Mouse (Mus musculus): ENCODE data around the gene Impdh1. TPM values are rescaled to one million over a fixed set of nuclear protein-coding genes. Genes with fewer than 3 reads are reported as not detected.

Gene Impdh1
- polyA plus RNA-seq (2012; rRNA removed) (5.2 and 5.3 TPM in 2 replicates), polyA plus RNA-seq (2014; fragmentation: Nextera tagmentation; extraction: Ambion mirVana) (5.5 and 5.8 TPM in 2 replicates)

- ATAC-seq (ENCODE audit: insufficient read depth) (peak; percentile 81), DNase-seq (ENCODE audit: low read depth in 3 of 3, low spot score in 3 of 3) (peak in 2 of 3 experiments; percentile 40 to 42)
- peaks cover 0 to 6% of the 10 kb centered on the region in 2 experiments; a peak in 2 of 4 replicates for H3K4me1 ChIP-seq (replicated peaks; ENCODE audit: control insufficient read depth in 2 of 2, insufficient read depth in 2 of 2, low read length in 1 of 2)
- no peaks in the 10 kb centered on the region for H3K9me3 ChIP-seq (ENCODE audit: control insufficient read depth, low read length)
- H3K27me3 ChIP-seq (ENCODE audit: control insufficient read depth, insufficient read depth, low read length) = peaks cover 14% of the 10 kb centered on the region
- under 1% methylated on average over 52 of the region's 56 CpGs for WGBS (ENCODE audit: insufficient replicate concordance)
- H3K36me3 ChIP-seq (replicated peaks; ENCODE audit: control insufficient read depth, insufficient read depth, low read depth) = no peaks in the 10 kb centered on the region
- TF ChIP-seq EP300 (IDR thresholded peaks at IDR 0.05; ENCODE audit: low read depth) (no peak), CTCF (IDR thresholded peaks at IDR 0.05; ENCODE audit: low read depth) (no peak)
- peak within 1 kb of the TSS; percentile 55 to 57 for H3K4me3 ChIP-seq (ENCODE audit: insufficient read depth in 1 of 2, low read depth in 2 of 2, low read length in 2 of 2)
- no peak within 1 kb of the TSS for H3K27ac ChIP-seq
- H3K4me2 ChIP-seq (ENCODE audit: low read depth) = peak within 1 kb of the TSS; percentile 76
- H3K9ac ChIP-seq (replicated peaks) = peak within 1 kb of the TSS; percentile 2
Observed at GRCm38 (mm10) chr6:29215881-29216501, at the start of gene Impdh1. Impdh1 (minus strand) TSS chr6:29216364.

- Histone ChIP-seq H3K9ac (replicated peaks) (no peak overlapping the region), H3K9me3 (ENCODE audit: control insufficient read depth, low read length) (no peaks in the 10 kb centered on the region), H3K36me3 (replicated peaks; ENCODE audit: control insufficient read depth, insufficient read depth, low read depth) (no peaks in the 10 kb centered on the region), H3K4me3 (ENCODE audit: insufficient read depth in 1 of 2, low read depth in 2 of 2, low read length in 2 of 2) (no peak overlapping the region), H3K4me2 (ENCODE audit: low read depth) (no peak overlapping the region), H3K27ac (no peak overlapping the region), H3K27me3 (ENCODE audit: control insufficient read depth, insufficient read depth, low read length) (no peaks in the 10 kb centered on the region), H3K4me1 (replicated peaks; ENCODE audit: control insufficient read depth in 2 of 2, insufficient read depth in 2 of 2, low read length in 1 of 2) (peaks cover 0 to 6% of the 10 kb centered on the region in 2 experiments; a peak in 2 of 4 replicates)
- DNase-seq (ENCODE audit: low read depth in 3 of 3, low spot score in 3 of 3) (no peak), ATAC-seq (ENCODE audit: insufficient read depth) (no peak)
- 59% methylated on average over 3 of the region's 3 CpGs for WGBS (ENCODE audit: insufficient replicate concordance)
- TF ChIP-seq CTCF (IDR thresholded peaks at IDR 0.05; ENCODE audit: low read depth) = no peak
- no peak for TF ChIP-seq EP300 (IDR thresholded peaks at IDR 0.05; ENCODE audit: low read depth)
Observed at GRCm38 (mm10) chr6:29264456-29264781, 48.3 kb upstream of the Impdh1 start.

GRCm38 (mm10) chr6:29263650-29264455 is 47.7 kb upstream of the Impdh1 start:
- H3K36me3 ChIP-seq (replicated peaks; ENCODE audit: control insufficient read depth, insufficient read depth, low read depth) = no peaks in the 10 kb centered on the region
- DNase-seq (ENCODE audit: low read depth in 3 of 3, low spot score in 3 of 3) = no peak
- H3K4me3 ChIP-seq (ENCODE audit: insufficient read depth in 1 of 2, low read depth in 2 of 2, low read length in 2 of 2) = no peak overlapping the region
- no peak for TF ChIP-seq EP300 (IDR thresholded peaks at IDR 0.05; ENCODE audit: low read depth)
- TF ChIP-seq CTCF (IDR thresholded peaks at IDR 0.05; ENCODE audit: low read depth) = no peak
- H3K4me1 ChIP-seq (replicated peaks; ENCODE audit: control insufficient read depth in 2 of 2, insufficient read depth in 2 of 2, low read length in 1 of 2) = peaks cover 0 to 6% of the 10 kb centered on the region in 2 experiments; a peak in 2 of 4 replicates
- 49% methylated on average over 6 of the region's 6 CpGs for WGBS (ENCODE audit: insufficient replicate concordance)
- H3K27ac ChIP-seq = no peak overlapping the region
- H3K4me2 ChIP-seq (ENCODE audit: low read depth) = no peak overlapping the region
- no peaks in the 10 kb centered on the region for H3K9me3 ChIP-seq (ENCODE audit: control insufficient read depth, low read length)
- no peak for ATAC-seq (ENCODE audit: insufficient read depth)
- no peak overlapping the region for H3K9ac ChIP-seq (replicated peaks)
- no peaks in the 10 kb centered on the region for H3K27me3 ChIP-seq (ENCODE audit: control insufficient read depth, insufficient read depth, low read length)

GRCm38 (mm10) chr6:29261831-29262230 is 45.7 kb upstream of the Impdh1 start:
- Histone ChIP-seq H3K9me3 (ENCODE audit: control insufficient read depth, low read length) (no peaks in the 10 kb centered on the region), H3K4me2 (ENCODE audit: low read depth) (no peak overlapping the region), H3K4me1 (replicated peaks; ENCODE audit: control insufficient read depth in 2 of 2, insufficient read depth in 2 of 2, low read length in 1 of 2) (peaks cover 0 to 7% of the 10 kb centered on the region in 2 experiments; a peak in 2 of 4 replicates), H3K27ac (no peak overlapping the region), H3K27me3 (ENCODE audit: control insufficient read depth, insufficient read depth, low read length) (no peaks in the 10 kb centered on the region), H3K9ac (replicated peaks) (no peak overlapping the region), H3K36me3 (replicated peaks; ENCODE audit: control insufficient read depth, insufficient read depth, low read depth) (no peaks in the 10 kb centered on the region), H3K4me3 (ENCODE audit: insufficient read depth in 1 of 2, low read depth in 2 of 2, low read length in 2 of 2) (no peak overlapping the region)
- DNase-seq (ENCODE audit: low read depth in 3 of 3, low spot score in 3 of 3) = no peak
- TF ChIP-seq EP300 (IDR thresholded peaks at IDR 0.05; ENCODE audit: low read depth) (no peak), CTCF (IDR thresholded peaks at IDR 0.05; ENCODE audit: low read depth) (no peak)
- ATAC-seq (ENCODE audit: insufficient read depth) = no peak
- 53% methylated on average over 5 of the region's 5 CpGs for WGBS (ENCODE audit: insufficient replicate concordance)

GRCm38 (mm10) chr6:29259418-29259817 is 43.3 kb upstream of the Impdh1 start:
- WGBS (ENCODE audit: insufficient replicate concordance) = 47% methylated on average over 1 of the region's 1 CpGs
- Histone ChIP-seq H3K27ac (no peak overlapping the region), H3K4me2 (ENCODE audit: low read depth) (no peak overlapping the region), H3K9me3 (ENCODE audit: control insufficient read depth, low read length) (no peaks in the 10 kb centered on the region), H3K4me1 (replicated peaks; ENCODE audit: control insufficient read depth in 2 of 2, insufficient read depth in 2 of 2, low read length in 1 of 2) (peaks cover 0 to 2% of the 10 kb centered on the region in 2 experiments; a peak in 1 of 4 replicates), H3K9ac (replicated peaks) (no peak overlapping the region), H3K36me3 (replicated peaks; ENCODE audit: control insufficient read depth, insufficient read depth, low read depth) (no peaks in the 10 kb centered on the region), H3K4me3 (ENCODE audit: insufficient read depth in 1 of 2, low read depth in 2 of 2, low read length in 2 of 2) (no peak overlapping the region), H3K27me3 (ENCODE audit: control insufficient read depth, insufficient read depth, low read length) (no peaks in the 10 kb centered on the region)
- TF ChIP-seq CTCF (IDR thresholded peaks at IDR 0.05; ENCODE audit: low read depth) (no peak), EP300 (IDR thresholded peaks at IDR 0.05; ENCODE audit: low read depth) (no peak)
- no peak for DNase-seq (ENCODE audit: low read depth in 3 of 3, low spot score in 3 of 3)
- no peak for ATAC-seq (ENCODE audit: insufficient read depth)

Data from liver, embryonic 14.5 days (tissue).